Mouse (Mus musculus) G1E (cell line): Measurements from ENCODE around the gene Oxsr1.

Experiments used
- CTCF ChIP-seq: IDR thresholded peaks from 2 replicates; pipeline ENCODE4 v1.5.1; 2012; ENCODE audit warnings: low read depth, low read length, inconsistent platforms, mixed read lengths
- GATA1 ChIP-seq: IDR thresholded peaks from 2 replicates; pipeline ENCODE4 v1.6.1; 2012; ENCODE audit warnings: borderline replicate concordance, low read length, inconsistent platforms, mixed read lengths
- GATA2 ChIP-seq: IDR thresholded peaks from 2 replicates; pipeline ENCODE4 v1.6.1; 2012; ENCODE audit warnings: low read depth, low read length, inconsistent platforms, borderline replicate concordance
- POLR2AphosphoS5 ChIP-seq: IDR thresholded peaks from 2 replicates; pipeline ENCODE4 v1.6.1; 2012; ENCODE audit warnings: low read depth, low read length, inconsistent platforms; ENCODE audit not compliant: insufficient replicate concordance
- TAL1 ChIP-seq: conservative IDR thresholded peaks from 2 replicates; pipeline ENCODE4 v1.6.1; 2012; ENCODE audit warnings: low read depth, low read length, inconsistent platforms, mixed read lengths

DNA sequence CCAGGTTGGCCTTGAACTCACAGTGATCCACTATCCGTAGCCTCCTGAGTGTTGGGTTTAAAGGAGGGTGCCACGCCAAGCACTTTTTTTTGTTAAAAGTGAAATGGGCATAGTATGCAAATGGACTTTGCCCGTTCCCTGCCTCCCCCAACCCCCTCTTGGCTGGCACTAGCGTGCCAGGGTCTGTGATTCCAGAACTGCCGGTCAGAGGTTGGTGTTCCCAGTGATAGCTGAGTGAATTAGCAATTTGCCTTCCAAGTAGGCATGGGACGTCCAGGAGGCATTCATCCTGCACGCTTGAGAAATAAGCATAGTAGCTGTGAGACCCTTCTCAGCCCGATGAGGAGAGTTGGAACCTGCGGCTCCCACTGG is 35.8 kb upstream of the Oxsr1 start:
- TF ChIP-seq CTCF (no peak), TAL1 (no peak), POLR2AphosphoS5 (no peak), GATA1 (no peak), GATA2 (no peak)
